12 mouse cellular contexts compared by ENCODE assay signal in genomic region chr9:101510807-101511206, GRCm38 (mm10).
"Had no signal": no experiment of that assay in that cellular context is flagged by ENCODE, and none has a peak within 500 bp of the region (broad histone marks: within the 10 kb centered on the region; RNA-seq: fewer than 3 reads in every experiment).

No protein-coding gene starts in this region.

- H3K27ac ChIP-seq: layer of hippocampus, adult 2 months; limb, embryonic 13.5 days; liver, embryonic 14.5 days; neural tube, embryonic 13.5 days; stomach, postnatal 0 days had no signal

- H3K4me3 ChIP-seq: layer of hippocampus, adult 2 months; limb, embryonic 13.5 days; neural tube, embryonic 13.5 days had no signal

- H3K4me1 ChIP-seq: limb, embryonic 13.5 days had no signal

- H3K27me3 ChIP-seq: limb, embryonic 13.5 days; neural tube, embryonic 13.5 days had no signal

- H3K9ac ChIP-seq: limb, embryonic 13.5 days; liver, embryonic 14.5 days; neural tube, embryonic 13.5 days had no signal

- H3K9me3 ChIP-seq: limb, embryonic 13.5 days; neural tube, embryonic 13.5 days had no signal

- DNase-seq: kidney, postnatal 10 days; kidney, postnatal 4 days; left cerebral cortex, postnatal 4 days; lung, adult 18-20 months; right cerebral cortex, adult 18-20 months; right cerebral cortex, postnatal 25 days; thymus, postnatal 4 days had no signal

- H3K4me2 ChIP-seq: limb, embryonic 13.5 days; neural tube, embryonic 13.5 days had no signal

- H3K36me3 ChIP-seq: limb, embryonic 13.5 days; neural tube, embryonic 13.5 days had no signal
